In the genomic region with DNA sequence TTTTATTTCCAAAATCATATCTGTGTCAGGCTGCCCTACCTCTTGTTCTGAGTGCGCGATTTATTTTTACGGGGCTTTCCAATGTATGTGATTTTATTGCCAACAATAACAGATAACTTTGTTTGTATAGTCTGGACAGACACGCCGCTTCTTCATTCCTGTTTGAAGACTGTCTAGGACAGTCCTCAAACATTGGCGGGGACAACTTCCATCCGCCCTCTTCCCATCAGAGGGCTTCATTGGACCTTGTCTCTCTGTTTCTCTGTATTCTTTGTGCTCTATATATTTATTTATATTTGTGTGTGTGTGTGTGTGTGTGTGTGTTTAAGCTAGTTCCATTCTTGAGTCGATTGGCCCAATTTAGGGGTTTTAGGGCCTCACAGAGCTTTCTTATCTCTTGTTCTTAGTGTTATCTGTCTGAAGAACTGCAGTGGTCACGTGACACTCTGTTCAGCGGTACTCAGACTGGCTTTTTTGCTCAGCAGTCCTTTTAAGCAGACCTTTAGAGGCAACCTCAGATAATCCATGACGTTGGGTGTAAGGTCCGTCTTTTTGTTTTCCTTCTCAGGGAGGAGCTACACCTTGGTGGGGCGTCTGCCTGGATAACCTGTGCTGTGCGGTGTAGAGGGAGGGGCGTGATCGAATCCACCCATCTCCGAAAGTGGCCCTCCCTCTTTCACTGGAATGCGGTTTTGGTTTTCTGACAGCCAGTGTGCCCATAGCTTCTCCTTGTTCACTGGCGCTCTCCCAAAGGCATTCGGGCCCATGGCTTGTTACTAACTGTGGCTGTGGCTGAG, we compare ENCODE assay signal across 8 mouse cellular contexts. TPM values are rescaled to one million over a fixed set of nuclear protein-coding genes. Genes with fewer than 3 reads are reported as not detected.
DNase-seq lines count a peak whose midpoint lies in the region; ATAC-seq and TF ChIP-seq lines count a peak whose summit lies in the region.

No protein-coding gene starts in this region.

- H3K9me3 ChIP-seq in intestine, embryonic 15.5 days, result no peaks in the 10 kb centered on the region

- H3K4me3 ChIP-seq in intestine, embryonic 15.5 days (replicated peaks), result peak overlapping the region; percentile 19; the same call in 1 of the 2 replicates
- H3K4me3 ChIP-seq in thymus, adult 2 months (ENCODE audit: control insufficient read depth, insufficient read depth, low read length), result no peak overlapping the region

- H3K36me3 ChIP-seq in intestine, embryonic 15.5 days, result no peaks in the 10 kb centered on the region
- H3K36me3 ChIP-seq in thymus, adult 2 months (ENCODE audit: control insufficient read depth, insufficient read depth, low read length), result no peaks in the 10 kb centered on the region

- H3K27ac ChIP-seq in intestine, embryonic 15.5 days, result no peak overlapping the region
- no peak overlapping the region for H3K27ac ChIP-seq in thymus, adult 2 months (ENCODE audit: control insufficient read depth, insufficient read depth, low read length)

- peak overlapping the region; percentile 56 for H3K4me2 ChIP-seq in intestine, embryonic 15.5 days (replicated peaks)

- TF ChIP-seq POLR2A in thymus, adult 2 months (IDR thresholded peaks at IDR 0.05; ENCODE audit: control insufficient read depth, extremely low read depth, insufficient read depth, low read length, poor library complexity), result no peak

- H3K4me1 ChIP-seq in intestine, embryonic 15.5 days (replicated peaks), result peaks cover 3% of the 10 kb centered on the region; the same call in 1 of the 2 replicates
- H3K4me1 ChIP-seq in thymus, adult 2 months (replicated peaks; ENCODE audit: control insufficient read depth, insufficient read depth, low read length), result no peaks in the 10 kb centered on the region

- H3K9ac ChIP-seq in intestine, embryonic 15.5 days, result no peak overlapping the region

- no peaks in the 10 kb centered on the region for H3K27me3 ChIP-seq in intestine, embryonic 15.5 days (replicated peaks)
- no peaks in the 10 kb centered on the region for H3K27me3 ChIP-seq in thymus, adult 2 months (ENCODE audit: control insufficient read depth, insufficient read depth, low read length)

- peak; percentile 6 to 23 for DNase-seq in adrenal gland, postnatal 36 days
- DNase-seq in adrenal gland, adult 8-10 months, result no peak
- peak; percentile 39 for DNase-seq in embryo, embryonic 10 days (ENCODE audit: low spot score)
- DNase-seq in gastrocnemius, postnatal 25 days, result no peak
- no peak for DNase-seq in thymus, adult 2 months

- peak; percentile 95 for ATAC-seq in intestine, embryonic 15.5 days
- peak; percentile 69 for ATAC-seq in megakaryocyte-erythroid progenitor cell, adult 5-6 weeks (replicated peaks; ENCODE audit: low FRiP score, low TSS enrichment, poor library complexity, severe bottlenecking)
- ATAC-seq in CD4-positive, CD25-positive, alpha-beta regulatory T cell, adult 4 months, result no peak

- 26% methylated on average over 20 of the region's 20 CpGs for WGBS in intestine, embryonic 15.5 days
- WGBS in thymus, adult 2 months, result 72% methylated on average over 20 of the region's 20 CpGs

- no peak for TF ChIP-seq CTCF in thymus, adult 2 months (IDR thresholded peaks at IDR 0.05; ENCODE audit: borderline replicate concordance, control insufficient read depth, extremely low read depth, insufficient read depth, low read length, poor library complexity)

RNA-seq across cellular contexts. Expression of a gene that starts 54.4 kb away (rescaled TPM):
- 1 to 10 TPM; 3.2 to 3.7 TPM for total RNA-seq in adrenal gland, postnatal 36 days (2021)
- 1 to 10 TPM; 3.3 to 5.7 (median 4.4) TPM for total RNA-seq in adrenal gland, adult 8-10 months (2022)
- polyA plus RNA-seq in intestine, embryonic 15.5 days (2015; fragmentation: Nextera tagmentation; extraction: Ambion mirVana), result 11.3 and 11.7 TPM in 2 replicates
- total RNA-seq in megakaryocyte-erythroid progenitor cell, adult 5-6 weeks (2014; fragmentation: Nextera tagmentation), result not detected in 2 replicates
- total RNA-seq in megakaryocyte-erythroid progenitor cell, adult 5-6 weeks (2017), result not detected in 2 replicates
- polyA plus RNA-seq in CD4-positive, CD25-positive, alpha-beta regulatory T cell, adult 4 months (2017; shearing (Covaris generic)), result under 1 TPM; 0.47 to 0.63 TPM
- under 1 TPM; 0.77 to 0.80 TPM for total RNA-seq in gastrocnemius, postnatal 25 days (2021)
- 26.6 and 30.5 TPM in 2 replicates for polyA plus RNA-seq in thymus, adult 2 months (2012; rRNA removed)

Comparison
In these comparisons a context has a peak if more than half of its experiments do, and no peak if none do; other contexts are left out.
1. DNase-seq: peak in adrenal gland, postnatal 36 days (2 of 2) and embryo, embryonic 10 days (single experiment); none in adrenal gland, adult 8-10 months (single experiment), gastrocnemius, postnatal 25 days (single experiment) and thymus, adult 2 months (single experiment).